Mouse (Mus musculus): ENCODE results near the gene Gjc3.
A peak's percentile ranks its signal among the peaks of the same experiment; 100 is the strongest.
"Not testable (repeated sequence)": the region's sequence is repeated elsewhere in the genome, so short reads cannot be mapped to it uniquely, and the experiment has no call there.

Gene Gjc3

DNA sequence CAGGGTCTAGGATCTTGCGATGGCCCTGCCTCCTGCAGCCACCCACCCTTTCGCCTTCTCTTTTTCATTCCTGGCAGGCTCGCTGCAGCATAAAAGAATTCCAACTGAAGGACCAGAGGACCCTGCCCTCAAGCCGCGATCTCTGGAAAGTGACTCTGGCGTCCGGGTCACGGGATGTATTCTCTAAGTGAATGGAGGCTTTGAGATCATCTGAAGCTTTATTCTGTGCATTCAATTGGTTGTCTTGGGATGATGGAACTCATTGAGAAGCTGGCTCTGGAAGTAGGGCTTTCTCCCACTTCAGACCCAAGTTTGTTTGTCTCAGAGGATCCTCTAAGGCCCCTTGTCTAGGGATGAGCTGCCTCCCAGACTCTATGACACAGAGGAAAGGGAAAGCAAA, at the start of gene Gjc3:
TSS of gene Gjc3 (minus strand) at position 154 of the 400 bp plus-strand sequence.
- DNase-seq (ENCODE audit: low read depth, low spot score) = peak; percentile 74

DNA sequence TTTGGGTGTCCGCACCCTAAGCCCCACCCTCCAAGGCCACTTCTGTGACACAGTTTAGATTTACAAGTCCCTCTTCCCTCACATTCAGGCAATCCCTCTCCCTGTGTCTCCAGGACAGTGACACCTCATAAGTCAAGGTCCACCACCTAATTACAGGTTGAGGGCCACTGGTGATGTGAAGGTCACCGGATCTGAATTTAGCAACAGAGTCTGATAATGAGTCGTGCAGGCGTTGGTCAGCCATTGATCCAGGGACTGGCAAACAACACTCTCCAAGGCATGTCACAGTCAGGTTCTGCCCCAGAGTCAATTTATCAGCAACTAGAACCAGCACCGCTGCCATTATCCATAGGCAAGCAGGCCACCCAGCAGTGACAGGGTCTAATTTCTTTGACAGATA, 49.5 kb upstream of the Gjc3 start:
- DNase-seq (ENCODE audit: low read depth, low spot score) = no peak

DNA sequence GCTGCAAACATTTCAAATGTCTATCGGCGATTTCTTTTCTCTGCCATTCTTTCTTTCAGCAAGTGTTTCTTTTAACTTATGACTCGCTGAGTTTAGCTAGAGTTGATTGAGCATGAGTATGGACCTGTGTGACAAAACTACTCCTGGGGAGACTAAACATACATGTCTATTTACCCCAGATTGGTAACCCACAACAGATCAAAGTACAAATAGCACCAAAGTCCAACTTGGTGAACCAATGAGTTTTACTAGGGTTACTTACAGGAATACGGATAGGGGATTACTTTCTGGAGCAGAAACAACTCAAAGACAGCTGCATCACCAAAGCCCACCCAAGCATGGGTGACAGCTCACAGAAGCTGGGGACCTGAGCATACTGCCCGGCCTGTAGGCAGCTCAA, 46.5 kb upstream of the Gjc3 start:
- no peak for DNase-seq (ENCODE audit: low read depth, low spot score)

DNA sequence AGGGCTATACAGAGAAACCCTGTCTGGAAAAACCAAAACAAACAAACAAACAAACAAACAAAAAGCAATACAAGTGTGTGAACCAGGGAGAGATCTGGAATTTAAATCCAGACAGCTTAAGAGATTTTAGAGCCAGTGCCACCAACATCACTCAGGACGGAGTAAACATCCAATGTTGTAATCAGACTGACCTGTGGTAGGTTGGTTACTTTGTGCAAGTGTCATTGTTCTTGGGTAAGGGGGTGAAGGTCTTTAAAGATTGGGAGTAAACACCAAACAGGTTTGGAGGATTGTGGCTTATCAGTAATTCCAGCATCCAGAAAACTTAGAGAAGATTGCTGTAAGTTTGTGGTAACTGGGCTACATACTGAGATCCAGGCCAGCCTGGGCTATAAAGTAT, 23.5 kb upstream of the Gjc3 start:
- no peak for DNase-seq (ENCODE audit: low read depth, low spot score)

DNA sequence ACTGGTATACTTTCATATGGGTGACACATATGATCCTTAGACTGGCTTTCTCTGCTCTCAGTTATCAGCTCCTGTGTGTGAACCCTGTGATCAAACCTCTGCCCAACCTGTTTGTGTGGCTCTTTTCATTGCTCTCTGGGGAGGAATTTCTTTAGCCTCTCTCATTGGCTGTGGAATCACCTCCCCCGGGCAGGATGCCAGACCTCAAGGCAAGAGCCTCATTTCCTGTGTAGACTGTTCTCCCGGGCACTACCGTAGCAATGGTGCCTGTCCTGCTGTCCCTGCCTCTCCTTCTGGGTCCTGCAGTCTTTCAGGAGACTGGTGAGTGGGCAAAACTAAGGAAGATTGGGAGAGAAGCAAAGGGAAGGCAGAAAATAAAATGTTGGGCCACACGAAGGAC, 18.4 kb upstream of the Gjc3 start, which contains the start of gene Azgp1:
TSS of gene Azgp1 (plus strand) at position 221 of the 400 bp plus-strand sequence.
- DNase-seq (ENCODE audit: low read depth, low spot score) = no peak

GRCm38 (mm10) chr5:137979081-137979480, 16.2 kb upstream of the Gjc3 start:
- DNase-seq (ENCODE audit: low read depth, low spot score) = no peak

GRCm38 (mm10) chr5:137977291-137977690, 14.4 kb upstream of the Gjc3 start:
- DNase-seq (ENCODE audit: low read depth, low spot score) = no peak

DNA sequence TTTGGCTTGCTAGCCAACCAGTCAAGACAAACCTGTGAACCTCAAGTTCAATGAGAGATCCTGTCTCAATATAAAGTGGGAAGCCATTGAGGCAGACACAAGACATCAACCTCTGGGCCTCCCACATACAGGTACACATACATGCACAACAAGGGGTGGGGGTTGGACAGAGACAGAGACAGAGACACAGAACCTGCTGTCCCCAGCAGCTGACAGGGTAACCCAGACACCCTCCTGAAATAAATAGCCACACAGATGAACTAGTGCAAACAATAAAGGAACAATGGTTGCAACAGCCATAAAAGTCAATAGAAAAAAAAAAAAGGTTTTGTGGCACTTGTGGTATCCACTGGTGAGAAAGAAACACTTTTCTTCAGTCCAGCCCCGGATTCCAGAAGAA, 12.5 kb upstream of the Gjc3 start:
- no peak for DNase-seq (ENCODE audit: low read depth, low spot score)

- no peak for DNase-seq (ENCODE audit: low read depth, low spot score)
Measured at GRCm38 (mm10) chr5:137974724-137975123, 11.8 kb upstream of the Gjc3 start.

GRCm38 (mm10) chr5:137973738-137974137, 10.8 kb upstream of the Gjc3 start:
- peak; percentile 51 for DNase-seq (ENCODE audit: low read depth, low spot score)

- DNase-seq (ENCODE audit: low read depth, low spot score) = no peak
Measured at GRCm38 (mm10) chr5:137973161-137973560, 10.3 kb upstream of the Gjc3 start.

DNA sequence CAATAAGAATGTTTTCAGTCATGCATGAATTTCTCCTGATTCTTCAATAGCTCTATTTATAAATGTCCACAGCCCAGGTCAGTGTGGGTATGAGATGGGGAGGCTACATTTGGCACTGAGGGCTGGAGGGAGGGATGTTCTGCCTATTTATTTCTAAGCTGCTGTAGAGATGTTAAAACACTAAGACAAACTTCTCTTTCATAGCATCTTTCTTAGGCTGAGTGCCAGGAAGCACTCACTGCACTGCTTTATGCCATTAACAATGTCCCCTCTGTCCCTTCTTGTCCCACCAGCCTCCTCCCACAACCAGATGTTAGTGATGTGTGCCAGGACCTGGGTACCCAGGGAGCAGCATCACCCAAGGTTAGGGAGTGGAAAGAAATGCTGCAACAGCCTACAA, 3.6 kb upstream of the Gjc3 start:
- DNase-seq (ENCODE audit: low read depth, low spot score) = peak; percentile 95

DNA sequence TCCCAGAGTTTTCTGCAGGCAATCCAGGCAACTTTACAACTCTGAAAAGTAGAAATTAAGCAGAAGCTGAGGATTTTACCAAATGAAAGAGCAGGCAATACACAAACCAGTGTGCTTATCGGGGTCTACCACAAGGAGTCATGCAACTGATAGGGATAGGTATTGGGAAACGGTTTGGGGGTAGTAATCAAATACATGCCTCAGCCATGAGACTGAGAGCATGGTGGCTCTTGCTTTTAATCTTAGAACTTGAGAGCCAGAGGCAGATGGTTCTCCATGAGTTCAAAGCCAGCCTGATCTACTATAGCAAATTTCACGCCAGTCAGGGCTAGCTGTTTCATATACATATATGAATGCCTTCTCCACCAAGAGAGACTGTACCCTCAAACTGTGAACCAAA, 6.5 kb downstream of the Gjc3 start:
- DNase-seq (ENCODE audit: low read depth, low spot score) = no peak

GRCm38 (mm10) chr5:137951218-137951617, 11.7 kb downstream of the Gjc3 start:
- DNase-seq (ENCODE audit: low read depth, low spot score) = no peak

GRCm38 (mm10) chr5:137947303-137947702, 15.6 kb downstream of the Gjc3 start:
- DNase-seq (ENCODE audit: low read depth, low spot score) = no peak

DNA sequence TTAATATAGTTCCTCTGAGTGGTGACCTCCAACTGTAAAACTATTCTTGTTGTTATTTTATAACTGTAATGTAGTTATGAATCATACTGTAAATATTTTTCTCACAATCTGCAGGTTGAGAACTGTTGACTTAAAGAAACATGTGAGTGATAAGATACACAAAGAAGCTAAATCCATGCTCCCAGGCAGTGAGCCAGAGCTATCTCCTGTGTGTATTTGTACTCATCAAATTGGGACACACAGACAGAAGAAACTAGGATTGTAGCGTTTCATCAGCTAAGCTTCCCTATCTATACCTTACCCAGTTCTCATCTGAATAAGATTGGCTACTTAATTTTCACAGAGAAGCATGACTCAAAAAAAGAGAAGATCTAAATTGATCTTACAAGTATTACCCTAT, 19.8 kb downstream of the Gjc3 start:
- DNase-seq (ENCODE audit: low read depth, low spot score) = no peak

GRCm38 (mm10) chr5:137940948-137941347, 21.9 kb downstream of the Gjc3 start:
- DNase-seq (ENCODE audit: low read depth, low spot score) = no peak

GRCm38 (mm10) chr5:137937238-137937637, 25.7 kb downstream of the Gjc3 start:
- no peak for DNase-seq (ENCODE audit: low read depth, low spot score)

DNA sequence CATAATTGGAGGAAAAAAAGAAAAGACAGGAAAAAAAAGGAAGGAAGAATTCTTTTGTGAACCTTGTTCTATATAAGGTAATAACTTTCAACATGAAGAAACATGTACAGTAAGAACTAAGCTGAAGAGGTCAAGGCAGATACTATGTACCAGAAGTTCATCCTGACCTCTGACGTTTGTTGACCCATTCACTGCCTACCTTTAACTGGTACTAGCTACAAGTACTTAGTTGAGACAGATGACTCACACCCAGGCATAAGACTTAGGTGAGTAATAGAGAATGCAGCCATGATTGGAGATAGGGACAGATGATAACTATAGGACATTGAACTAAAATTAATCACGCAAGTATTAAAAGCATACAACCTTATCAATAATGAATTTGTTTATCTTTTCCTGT, 26.4 kb downstream of the Gjc3 start:
- no peak for DNase-seq (ENCODE audit: low read depth, low spot score)

GRCm38 (mm10) chr5:137933934-137934333, 29.0 kb downstream of the Gjc3 start:
- not testable (repeated sequence) for DNase-seq (ENCODE audit: low read depth, low spot score)

DNA sequence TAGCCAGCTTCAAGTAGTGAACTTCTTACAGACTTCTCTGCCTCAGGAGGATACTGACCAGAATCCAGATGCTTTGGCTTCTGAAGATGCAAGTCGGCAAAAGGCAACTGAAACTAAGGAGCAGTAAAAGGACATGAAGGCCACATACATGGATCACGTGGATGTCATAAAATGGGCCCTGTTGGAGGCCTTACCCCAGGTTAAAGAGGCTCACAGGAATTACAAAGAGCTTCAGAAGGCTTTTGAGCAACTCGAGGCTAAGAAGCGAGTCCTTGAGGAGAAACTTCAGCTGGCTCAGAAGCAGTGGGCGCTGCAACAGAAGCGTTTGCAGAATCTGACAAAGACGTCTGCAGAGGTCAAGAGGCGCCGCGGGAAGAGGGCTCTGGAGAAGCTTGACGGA, 34.5 kb downstream of the Gjc3 start:
- no peak for DNase-seq (ENCODE audit: low read depth, low spot score)

- no peak for DNase-seq (ENCODE audit: low read depth, low spot score)
Measured at GRCm38 (mm10) chr5:137922171-137922570, 40.7 kb downstream of the Gjc3 start.

DNA sequence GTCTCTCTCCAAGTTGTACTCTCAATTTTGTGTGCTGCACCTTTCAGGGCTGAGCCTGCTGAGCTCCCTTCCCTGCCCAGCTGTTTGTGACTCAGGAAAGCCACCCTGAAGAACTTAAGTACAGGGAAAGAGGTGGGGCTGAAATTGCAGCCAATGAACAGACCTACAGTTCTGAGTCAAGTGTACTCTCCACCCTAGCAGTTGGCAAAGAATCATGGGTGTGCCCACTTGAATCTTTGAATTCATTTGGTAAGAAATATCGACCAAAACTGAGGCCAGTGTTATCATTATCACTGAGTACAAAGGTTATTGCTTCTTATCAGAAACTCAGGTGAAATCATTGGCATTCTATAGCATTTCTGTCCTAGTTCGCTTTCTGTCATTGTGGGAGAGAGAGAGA, 41.4 kb downstream of the Gjc3 start, which contains the start of gene Cyp3a13:
TSS of gene Cyp3a13 (minus strand) at position 88 of the 400 bp plus-strand sequence.
- DNase-seq (ENCODE audit: low read depth, low spot score) = no peak

- peak; percentile 73 for DNase-seq (ENCODE audit: low read depth, low spot score)
Measured at GRCm38 (mm10) chr5:137915550-137915949, 47.3 kb downstream of the Gjc3 start.
